Mouse (Mus musculus) MEL (cell line): ENCODE data around the gene Dock1.

Experiments
- CHD2 ChIP-seq: IDR thresholded peaks from 2 replicates; pipeline ENCODE4 v1.6.1; 2011; ENCODE audit warnings: low read length, improper control_type of control experiment
- CTCF ChIP-seq, 3 experiments: IDR thresholded peaks in 2 of 3; conservative IDR thresholded peaks in 1 of 3; 2 replicates each; pipeline ENCODE4 v1.5.1; 2011 to 2012; ENCODE audit warnings: low read length in 3 of 3, low read depth in 2 of 3, mild to moderate bottlenecking in 2 of 3, improper control_type of control experiment in 1 of 3, inconsistent platforms in 1 of 3, mixed read lengths in 1 of 3, moderate library complexity in 1 of 3; ENCODE audit not compliant: control insufficient read depth in 1 of 3, insufficient read depth in 1 of 3, poor library complexity in 1 of 3, severe bottlenecking in 1 of 3
- E2F4 ChIP-seq: IDR thresholded peaks from 2 replicates; pipeline ENCODE4 v1.6.1; 2011; ENCODE audit warnings: low read depth, low read length, improper control_type of control experiment, borderline replicate concordance
- ETS1 ChIP-seq: IDR thresholded peaks from 2 replicates; pipeline ENCODE4 v1.6.1; 2012; ENCODE audit warnings: low read depth, mild to moderate bottlenecking, inconsistent platforms, low read length, improper control_type of control experiment, moderate library complexity
- HCFC1 ChIP-seq: IDR thresholded peaks from 2 replicates; pipeline ENCODE4 v1.6.1; 2012; ENCODE audit warnings: low read depth, mild to moderate bottlenecking, inconsistent platforms, low read length, improper control_type of control experiment, moderate library complexity
- MAFK ChIP-seq: IDR thresholded peaks from 2 replicates; pipeline ENCODE4 v1.6.1; 2011; ENCODE audit warnings: low read depth, mild to moderate bottlenecking, low read length, improper control_type of control experiment, borderline replicate concordance
- MAX ChIP-seq: IDR thresholded peaks from 2 replicates; pipeline ENCODE4 v1.6.1; 2011; ENCODE audit warnings: low read length, improper control_type of control experiment
- MEF2A ChIP-seq: IDR thresholded peaks from 2 replicates; pipeline ENCODE4 v1.6.1; 2014; ENCODE audit warnings: low read depth, mild to moderate bottlenecking, inconsistent platforms, low read length, improper control_type of control experiment; ENCODE audit not compliant: poor library complexity, insufficient replicate concordance, severe bottlenecking; ENCODE audit errors: extremely low read depth
- MXI1 ChIP-seq: IDR thresholded peaks from 2 replicates; pipeline ENCODE4 v1.6.1; 2011; ENCODE audit warnings: mild to moderate bottlenecking, low read depth, low read length, improper control_type of control experiment
- NELFE ChIP-seq: IDR thresholded peaks from 2 replicates; pipeline ENCODE4 v1.6.1; 2011; ENCODE audit warnings: low read depth, low read length, improper control_type of control experiment
- POLR2A ChIP-seq, 2 experiments: IDR thresholded peaks; 2 replicates each; pipeline ENCODE4 v1.6.1; 2011 to 2012; ENCODE audit warnings: low read length in 2 of 2, mild to moderate bottlenecking in 2 of 2, control low read depth in 1 of 2, improper control_type of control experiment in 1 of 2, low read depth in 1 of 2, moderate library complexity in 1 of 2; ENCODE audit not compliant: control insufficient read depth in 1 of 2, insufficient read depth in 1 of 2, poor library complexity in 1 of 2
- USF1 ChIP-seq: IDR thresholded peaks from 2 replicates; pipeline ENCODE4 v1.6.1; 2014; ENCODE audit warnings: low read depth, mild to moderate bottlenecking, inconsistent platforms, low read length, improper control_type of control experiment, moderate library complexity
- USF2 ChIP-seq, 2 experiments: IDR thresholded peaks; 2 replicates each; pipeline ENCODE4 v1.6.1; 2011 to 2012; ENCODE audit warnings: improper control_type of control experiment in 2 of 2, low read length in 2 of 2, borderline replicate concordance in 1 of 2, inconsistent platforms in 1 of 2, low read depth in 1 of 2, mild to moderate bottlenecking in 1 of 2; ENCODE audit not compliant: insufficient read depth in 1 of 2

DNA sequence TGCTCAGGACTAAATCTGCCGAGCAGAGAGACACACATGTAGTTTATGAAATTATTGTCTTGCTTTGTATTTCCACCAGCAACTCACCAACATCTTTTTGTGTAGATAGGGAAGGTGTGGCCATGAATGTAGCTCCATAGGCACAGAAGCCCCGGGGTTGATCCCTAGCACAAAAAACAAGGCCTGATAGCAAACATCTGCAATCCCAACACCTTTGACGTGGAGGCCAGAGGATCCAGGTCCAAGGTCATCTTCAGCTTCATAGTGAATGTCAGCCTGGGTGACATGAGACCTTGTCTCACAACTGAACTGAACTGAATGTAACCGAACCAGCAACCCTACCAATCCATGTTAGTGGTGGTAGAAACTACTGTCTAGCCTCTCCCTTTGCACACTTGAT is 116.7 kb downstream of the Dock1 start:
- TF ChIP-seq CTCF (IDR thresholded peaks at IDR 0.05 in 2 of 3, conservative IDR thresholded peaks at IDR 0.05 in 1 of 3; ENCODE audit: control insufficient read depth in 1 of 3, insufficient read depth in 1 of 3, low read depth in 2 of 3, low read length in 3 of 3, poor library complexity in 1 of 3, severe bottlenecking in 1 of 3) (no peak), MXI1 (no peak), E2F4 (no peak), POLR2A (IDR thresholded peaks at IDR 0.05; ENCODE audit: control insufficient read depth in 1 of 2, insufficient read depth in 1 of 2, low read depth in 1 of 2, low read length in 2 of 2, poor library complexity in 1 of 2) (no peak), CHD2 (no peak), MAFK (no peak), USF1 (no peak), MEF2A (no peak), NELFE (no peak), USF2 (IDR thresholded peaks at IDR 0.05; ENCODE audit: borderline replicate concordance in 1 of 2, insufficient read depth in 1 of 2, low read depth in 1 of 2, low read length in 2 of 2) (no peak), MAX (no peak), HCFC1 (no peak), ETS1 (no peak)
